Mouse (Mus musculus): ENCODE measurements at regions not wholly inside any gene's neighbourhood (a gene's known extent, or its start where the extent isn't known, plus 50 kb on each side); places are given as distances from the start of the nearest gene placed in this dataset.

- H3K9ac ChIP-seq, result no peak overlapping the region
- no peak for TF ChIP-seq CTCF (IDR thresholded peaks at IDR 0.05; ENCODE audit: low read depth)
- no peaks in the 10 kb centered on the region for H3K4me1 ChIP-seq (ENCODE audit: insufficient read depth)
- H3K9me3 ChIP-seq (ENCODE audit: low read length), result no peaks in the 10 kb centered on the region
- H3K27ac ChIP-seq (ENCODE audit: low read depth, low read length), result no peak overlapping the region
- H3K4me3 ChIP-seq (ENCODE audit: low read depth, low read length), result no peak overlapping the region
- no peak overlapping the region for H3K4me2 ChIP-seq (ENCODE audit: low read depth)
- DNase-seq, result no peak
- ATAC-seq, result no peak
- H3K36me3 ChIP-seq (ENCODE audit: insufficient read depth), result no peaks in the 10 kb centered on the region
- WGBS, result 79% methylated on average over 4 of the region's 4 CpGs
- H3K27me3 ChIP-seq (ENCODE audit: insufficient read depth, low read length), result no peaks in the 10 kb centered on the region
These were observed 61.6 kb downstream of the Skor1 start for GRCm38 (mm10) chr9:63087195-63087594.

GRCm38 (mm10) chr9:63086671-63087070 lies 62.1 kb downstream of the Skor1 start:
- Histone ChIP-seq H3K27me3 (ENCODE audit: insufficient read depth, low read length) (no peaks in the 10 kb centered on the region), H3K9me3 (ENCODE audit: low read length) (no peaks in the 10 kb centered on the region), H3K4me1 (ENCODE audit: insufficient read depth) (no peaks in the 10 kb centered on the region), H3K27ac (ENCODE audit: low read depth, low read length) (no peak overlapping the region), H3K9ac (no peak overlapping the region), H3K36me3 (ENCODE audit: insufficient read depth) (no peaks in the 10 kb centered on the region), H3K4me3 (ENCODE audit: low read depth, low read length) (no peak overlapping the region), H3K4me2 (ENCODE audit: low read depth) (no peak overlapping the region)
- ATAC-seq, result no peak
- no peak for TF ChIP-seq CTCF (IDR thresholded peaks at IDR 0.05; ENCODE audit: low read depth)
- DNase-seq, result no peak
- WGBS, result 63% methylated on average over 1 of the region's 1 CpGs

GRCm38 (mm10) chr9:63082830-63083229 lies 65.9 kb downstream of the Skor1 start:
- Histone ChIP-seq H3K4me2 (ENCODE audit: low read depth) (no peak overlapping the region), H3K27me3 (ENCODE audit: insufficient read depth, low read length) (no peaks in the 10 kb centered on the region), H3K9ac (no peak overlapping the region), H3K9me3 (ENCODE audit: low read length) (no peaks in the 10 kb centered on the region), H3K4me3 (ENCODE audit: low read depth, low read length) (no peak overlapping the region), H3K4me1 (ENCODE audit: insufficient read depth) (no peaks in the 10 kb centered on the region), H3K36me3 (ENCODE audit: insufficient read depth) (no peaks in the 10 kb centered on the region), H3K27ac (ENCODE audit: low read depth, low read length) (no peak overlapping the region)
- ATAC-seq (no peak), DNase-seq (no peak)
- no peak for TF ChIP-seq CTCF (IDR thresholded peaks at IDR 0.05; ENCODE audit: low read depth)
- whole genome bisulfite sequencing, result 87% methylated on average over 7 of the region's 7 CpGs

- TF ChIP-seq CTCF (IDR thresholded peaks at IDR 0.05; ENCODE audit: low read depth), result no peak
- ATAC-seq (no peak), DNase-seq (no peak)
- H3K4me1 ChIP-seq (ENCODE audit: insufficient read depth), result no peaks in the 10 kb centered on the region
- no peaks in the 10 kb centered on the region for H3K27me3 ChIP-seq (ENCODE audit: insufficient read depth, low read length)
- H3K9ac ChIP-seq, result no peak overlapping the region
- no peaks in the 10 kb centered on the region for H3K36me3 ChIP-seq (ENCODE audit: insufficient read depth)
- H3K4me2 ChIP-seq (ENCODE audit: low read depth), result no peak overlapping the region
- H3K9me3 ChIP-seq (ENCODE audit: low read length), result no peaks in the 10 kb centered on the region
- no peak overlapping the region for H3K4me3 ChIP-seq (ENCODE audit: low read depth, low read length)
- no peak overlapping the region for H3K27ac ChIP-seq (ENCODE audit: low read depth, low read length)
- WGBS, result 85% methylated on average over 3 of the region's 3 CpGs
These were observed 66.5 kb downstream of the Skor1 start for GRCm38 (mm10) chr9:63082311-63082710.

- ATAC-seq (no peak), DNase-seq (no peak)
- 86% methylated on average over 5 of the region's 5 CpGs for WGBS
- Histone ChIP-seq H3K4me3 (ENCODE audit: low read depth, low read length) (no peak overlapping the region), H3K9me3 (ENCODE audit: low read length) (no peaks in the 10 kb centered on the region), H3K4me2 (ENCODE audit: low read depth) (no peak overlapping the region), H3K27me3 (ENCODE audit: insufficient read depth, low read length) (no peaks in the 10 kb centered on the region), H3K4me1 (ENCODE audit: insufficient read depth) (no peaks in the 10 kb centered on the region), H3K9ac (no peak overlapping the region), H3K36me3 (ENCODE audit: insufficient read depth) (no peaks in the 10 kb centered on the region), H3K27ac (ENCODE audit: low read depth, low read length) (no peak overlapping the region)
- TF ChIP-seq CTCF (IDR thresholded peaks at IDR 0.05; ENCODE audit: low read depth), result no peak
These were observed 68.4 kb downstream of the Skor1 start for GRCm38 (mm10) chr9:63080406-63080805.

GRCm38 (mm10) chr9:63075252-63075651 lies 73.5 kb downstream of the Skor1 start:
- no peak overlapping the region for H3K9ac ChIP-seq
- no peak for TF ChIP-seq CTCF (IDR thresholded peaks at IDR 0.05; ENCODE audit: low read depth)
- no peak overlapping the region for H3K4me2 ChIP-seq (ENCODE audit: low read depth)
- H3K4me3 ChIP-seq (ENCODE audit: low read depth, low read length), result no peak overlapping the region
- no peak for DNase-seq
- no peaks in the 10 kb centered on the region for H3K4me1 ChIP-seq (ENCODE audit: insufficient read depth)
- no peak overlapping the region for H3K27ac ChIP-seq (ENCODE audit: low read depth, low read length)
- H3K9me3 ChIP-seq (ENCODE audit: low read length), result no peaks in the 10 kb centered on the region
- H3K27me3 ChIP-seq (ENCODE audit: insufficient read depth, low read length), result no peaks in the 10 kb centered on the region
- 38% methylated on average over 5 of the region's 5 CpGs for WGBS
- ATAC-seq, result no peak
- H3K36me3 ChIP-seq (ENCODE audit: insufficient read depth), result no peaks in the 10 kb centered on the region

- no peak overlapping the region for H3K4me3 ChIP-seq (ENCODE audit: low read depth, low read length)
- H3K27me3 ChIP-seq (ENCODE audit: insufficient read depth, low read length), result no peaks in the 10 kb centered on the region
- H3K4me1 ChIP-seq (ENCODE audit: insufficient read depth), result no peaks in the 10 kb centered on the region
- ATAC-seq (no peak), DNase-seq (no peak)
- H3K9ac ChIP-seq, result no peak overlapping the region
- H3K27ac ChIP-seq (ENCODE audit: low read depth, low read length), result no peak overlapping the region
- H3K9me3 ChIP-seq (ENCODE audit: low read length), result no peaks in the 10 kb centered on the region
- no peak overlapping the region for H3K4me2 ChIP-seq (ENCODE audit: low read depth)
- 69% methylated on average over 7 of the region's 7 CpGs for WGBS
- no peak for TF ChIP-seq CTCF (IDR thresholded peaks at IDR 0.05; ENCODE audit: low read depth)
- no peaks in the 10 kb centered on the region for H3K36me3 ChIP-seq (ENCODE audit: insufficient read depth)
These were observed 74.0 kb downstream of the Skor1 start for GRCm38 (mm10) chr9:63074803-63075202.

All from forebrain, postnatal 0 days (tissue).